Mouse (Mus musculus) thymus, adult 2 months (tissue): ENCODE results near the gene Tada1.

Source experiments
- CTCF ChIP-seq: fragments of 200-500 bp; IDR thresholded peaks from 2 replicates; pipeline ENCODE4 v1.5.1; 2012; ENCODE audit warnings: mild to moderate bottlenecking, control low read depth, low read length, moderate library complexity, borderline replicate concordance; ENCODE audit not compliant: control insufficient read depth, poor library complexity, insufficient read depth; ENCODE audit errors: extremely low read depth
- POLR2A ChIP-seq: fragments of 200-500 bp; IDR thresholded peaks from 2 replicates; pipeline ENCODE4 v1.6.1; 2012; ENCODE audit warnings: mild to moderate bottlenecking, low read length, control low read depth, moderate library complexity; ENCODE audit not compliant: control insufficient read depth, poor library complexity, insufficient read depth; ENCODE audit errors: extremely low read depth

DNA sequence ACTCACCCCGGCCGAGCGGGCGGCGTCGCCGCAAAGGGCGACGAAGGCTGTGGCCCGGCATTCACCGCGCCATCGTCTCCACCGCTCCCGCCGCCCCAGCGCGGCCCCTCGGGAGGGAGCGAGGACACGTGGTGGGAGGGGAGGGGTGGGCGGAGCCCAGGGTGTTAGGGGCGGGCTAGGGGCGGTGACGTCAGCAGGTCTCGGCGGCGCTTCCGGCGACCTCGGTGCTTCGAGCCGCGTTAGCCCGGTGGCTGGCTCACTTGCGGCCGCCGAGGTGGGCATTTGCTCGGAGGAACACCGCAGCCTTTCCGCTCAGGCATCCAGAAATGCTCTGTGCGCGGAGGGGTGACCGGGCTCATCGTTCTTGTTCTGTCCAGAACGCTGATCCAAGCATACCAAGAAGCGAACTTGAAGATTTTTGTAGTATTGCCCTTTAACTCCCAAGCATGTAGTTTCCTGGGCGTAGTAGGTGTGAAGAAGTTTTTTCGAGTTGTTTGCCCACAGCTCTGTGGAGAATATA is 30.9 kb downstream of the Tada1 start, which contains the start of gene Pogk:
- TF ChIP-seq CTCF (no peak), POLR2A (peak; percentile 40; the same call in 1 of the 2 replicates)
